Mouse (Mus musculus): ENCODE data around the gene Spef2.

Gene Spef2

DNA sequence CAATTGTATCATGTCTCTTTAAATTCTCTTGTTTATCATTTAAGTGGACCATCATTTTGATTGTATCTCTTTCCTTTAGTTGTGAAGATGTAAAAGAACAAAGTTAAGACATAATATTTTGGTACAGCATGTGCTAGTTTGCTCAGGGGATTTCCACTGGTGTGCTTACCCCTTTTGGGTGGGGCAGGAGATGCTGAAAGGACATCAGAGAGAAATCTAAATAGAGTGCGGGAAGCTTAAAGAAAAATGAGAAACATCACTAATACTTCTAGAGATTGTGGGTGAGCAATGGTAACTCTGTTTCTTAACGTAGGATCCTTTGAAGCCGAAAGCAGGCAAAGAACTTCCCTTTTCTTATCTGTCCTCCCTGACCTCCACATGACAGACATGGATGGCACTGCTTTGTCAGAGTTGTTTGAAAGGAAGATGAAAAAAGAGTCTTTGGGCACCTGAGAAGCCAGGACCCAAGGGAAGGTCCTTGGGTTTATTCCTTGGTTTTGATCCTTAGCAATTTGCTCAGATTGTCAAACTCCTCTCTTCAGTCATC, 215.2 kb downstream of the Spef2 start:
- no peak for DNase-seq

DNA sequence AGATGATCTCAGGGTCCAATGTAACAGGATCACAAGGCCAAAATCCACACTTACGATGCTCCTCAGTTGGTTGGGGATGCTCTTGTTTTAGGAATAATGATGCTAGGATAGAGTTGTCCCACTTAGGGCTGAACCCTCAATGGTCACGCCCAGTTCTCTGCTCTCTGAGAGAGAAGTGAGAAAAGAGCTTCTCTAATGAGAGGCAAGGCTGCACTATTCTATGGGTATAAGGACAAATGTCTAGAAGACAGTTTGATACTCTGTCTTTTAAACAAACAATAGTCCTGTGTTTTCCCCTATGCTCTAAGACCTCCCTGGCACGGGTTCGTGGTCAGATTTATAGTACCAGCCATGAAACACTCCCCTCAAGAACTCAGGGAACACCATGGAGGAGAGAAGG, 218.6 kb downstream of the Spef2 start, which contains the start of gene Il7r:
TSS of gene Il7r (minus strand) at position 101 of the 400 bp plus-strand sequence.
- DNase-seq, result no peak

DNA sequence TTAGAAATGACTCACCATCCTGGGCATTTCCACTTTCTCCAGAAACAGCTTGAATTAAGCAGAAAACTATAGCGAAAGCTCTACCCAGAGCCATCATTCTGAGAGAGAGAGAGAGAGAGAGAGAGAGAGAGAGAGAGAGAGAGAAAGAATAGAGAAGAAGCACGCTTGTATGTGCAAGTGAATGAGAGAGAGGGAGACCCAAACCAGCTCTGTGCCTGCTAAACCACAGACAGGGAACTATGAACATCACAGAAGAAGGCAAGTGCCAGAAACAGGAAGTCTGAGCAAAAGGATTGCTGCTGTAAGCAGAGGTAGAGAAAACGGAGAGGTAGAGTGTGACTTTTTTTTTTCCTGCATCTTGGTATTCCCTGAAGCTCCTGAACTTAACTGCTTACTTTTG, 219.0 kb downstream of the Spef2 start:
- DNase-seq, result no peak
